Mouse (Mus musculus) E14TG2a.4 (cell line): ENCODE results near the gene Sfxn5.

Experiments
- H3K27me3 ChIP-seq: 2 replicates; pipeline ENCODE4 v1.6.1; 2014; ENCODE audit warnings: low read length, control low read depth; ENCODE audit not compliant: insufficient read depth
- H3K36me3 ChIP-seq: 2 replicates; pipeline ENCODE4 v1.6.1; 2014; ENCODE audit warnings: low read length, control low read depth; ENCODE audit not compliant: insufficient read depth
- H3K4me1 ChIP-seq: replicated peaks from 2 replicates; pipeline ENCODE4 v1.6.1; 2014; ENCODE audit warnings: low read depth, low read length, control low read depth
- H3K4me3 ChIP-seq: replicated peaks from 2 replicates; pipeline ENCODE4 v1.5.1; 2014; ENCODE audit warnings: mild to moderate bottlenecking, low read length
- H3K9me3 ChIP-seq: 2 replicates; pipeline ENCODE4 v1.6.1; 2014; ENCODE audit warnings: low read length, control low read depth
- CTCF ChIP-seq: conservative IDR thresholded peaks from 2 replicates; pipeline ENCODE4 v1.5.1; 2014; ENCODE audit warnings: low read length
- NANOG ChIP-seq: IDR thresholded peaks from 2 replicates; pipeline ENCODE4 v1.6.1; 2014; ENCODE audit warnings: borderline replicate concordance, low read length, mixed read lengths
- POU5F1 ChIP-seq: IDR thresholded peaks from 2 replicates; pipeline ENCODE4 v1.6.1; 2014; ENCODE audit warnings: low read length, borderline replicate concordance

Sfxn5 gene

GRCm38 (mm10) chr6:85286283-85287047 lies 46.8 kb downstream of the Sfxn5 start:
- Histone ChIP-seq H3K4me3 (peak overlapping the region; percentile 69), H3K27me3 (no peaks in the 10 kb centered on the region), H3K4me1 (peaks cover 74% of the 10 kb centered on the region), H3K36me3 (no peaks in the 10 kb centered on the region), H3K9me3 (no peaks in the 10 kb centered on the region)
- peak; percentile 4; the same call in 1 of the 2 replicates for TF ChIP-seq NANOG
- no peak for TF ChIP-seq POU5F1

GRCm38 (mm10) chr6:85280871-85281270 lies 52.4 kb downstream of the Sfxn5 start:
- Histone ChIP-seq H3K4me1 (peaks cover 79% of the 10 kb centered on the region), H3K4me3 (peak overlapping the region; percentile 55), H3K9me3 (no peaks in the 10 kb centered on the region), H3K36me3 (no peaks in the 10 kb centered on the region), H3K27me3 (no peaks in the 10 kb centered on the region)
- TF ChIP-seq NANOG, result no peak
- no peak for TF ChIP-seq CTCF
- no peak for TF ChIP-seq POU5F1

GRCm38 (mm10) chr6:85276571-85276970 lies 56.7 kb downstream of the Sfxn5 start:
- H3K27me3 ChIP-seq, result no peaks in the 10 kb centered on the region
- no peak for TF ChIP-seq CTCF
- no peak for TF ChIP-seq POU5F1
- TF ChIP-seq NANOG, result no peak
- no peaks in the 10 kb centered on the region for H3K9me3 ChIP-seq
- peaks cover 65% of the 10 kb centered on the region for H3K4me1 ChIP-seq
- 0 out of 2 replicates have a peak overlapping the region, but pooled peaks have one; percentile 4 for H3K4me3 ChIP-seq
- H3K36me3 ChIP-seq, result no peaks in the 10 kb centered on the region

- H3K9me3 ChIP-seq, result no peaks in the 10 kb centered on the region
- H3K4me3 ChIP-seq, result no peak overlapping the region
- no peaks in the 10 kb centered on the region for H3K27me3 ChIP-seq
- no peak for TF ChIP-seq POU5F1
- TF ChIP-seq CTCF, result no peak
- TF ChIP-seq NANOG, result no peak
- no peaks in the 10 kb centered on the region for H3K36me3 ChIP-seq
- peaks cover 75% of the 10 kb centered on the region for H3K4me1 ChIP-seq
Observed at GRCm38 (mm10) chr6:85272436-85272835, 60.8 kb downstream of the Sfxn5 start.

GRCm38 (mm10) chr6:85266060-85266459 lies 67.2 kb downstream of the Sfxn5 start:
- Histone ChIP-seq H3K4me1 (peaks cover 99% of the 10 kb centered on the region), H3K9me3 (no peaks in the 10 kb centered on the region), H3K27me3 (peaks cover 4% of the 10 kb centered on the region; the same call in 1 of the 2 replicates), H3K4me3 (0 out of 2 replicates have a peak overlapping the region, but pooled peaks have one; percentile 29), H3K36me3 (no peaks in the 10 kb centered on the region)
- no peak for TF ChIP-seq POU5F1
- TF ChIP-seq CTCF, result no peak
- no peak for TF ChIP-seq NANOG

- no peak for TF ChIP-seq POU5F1
- TF ChIP-seq NANOG, result no peak
- TF ChIP-seq CTCF, result no peak
- Histone ChIP-seq H3K9me3 (no peaks in the 10 kb centered on the region), H3K4me3 (0 out of 2 replicates have a peak overlapping the region, but pooled peaks have one; percentile 29), H3K36me3 (no peaks in the 10 kb centered on the region), H3K27me3 (peaks cover 4% of the 10 kb centered on the region; the same call in 1 of the 2 replicates), H3K4me1 (peaks cover 97% of the 10 kb centered on the region)
Observed at GRCm38 (mm10) chr6:85264982-85265518, 68.2 kb downstream of the Sfxn5 start.

- no peaks in the 10 kb centered on the region for H3K9me3 ChIP-seq
- peaks cover 4% of the 10 kb centered on the region; the same call in 1 of the 2 replicates for H3K27me3 ChIP-seq
- no peaks in the 10 kb centered on the region for H3K36me3 ChIP-seq
- H3K4me3 ChIP-seq, result no peak overlapping the region
- peak; percentile 75 for TF ChIP-seq CTCF
- TF ChIP-seq NANOG, result no peak
- peaks cover 77% of the 10 kb centered on the region for H3K4me1 ChIP-seq
Observed at GRCm38 (mm10) chr6:85262865-85263515, 70.2 kb downstream of the Sfxn5 start.

GRCm38 (mm10) chr6:85259094-85259630 lies 74.1 kb downstream of the Sfxn5 start:
- Histone ChIP-seq H3K36me3 (no peaks in the 10 kb centered on the region), H3K9me3 (no peaks in the 10 kb centered on the region), H3K4me3 (no peak overlapping the region), H3K4me1 (peaks cover 69% of the 10 kb centered on the region), H3K27me3 (peaks cover 4% of the 10 kb centered on the region; the same call in 1 of the 2 replicates)
- TF ChIP-seq POU5F1 (no peak), NANOG (no peak), CTCF (no peak)
